Mouse (Mus musculus) small intestine, adult 10 weeks (tissue): Measurements from ENCODE around the gene Ankrd22. TPM values are rescaled to one million over a fixed set of nuclear protein-coding genes. Genes with fewer than 3 reads are reported as not detected.

Experiments
- polyA plus RNA-seq: library from polyadenylated mRNA; stranded (reverse); fragments of 350-450 nt; fragmentation: Illumina TruSeq; extraction: RNeasy Lipid Tissue Mini Kit (QIAGEN cat#74804); gene quantifications from one replicate; pipeline ENCODE4 v1.2.3, GENCODE M21; 2014; ENCODE audit warnings: low replicate concordance

Ankrd22 gene
- not detected for polyA plus RNA-seq

DNA sequence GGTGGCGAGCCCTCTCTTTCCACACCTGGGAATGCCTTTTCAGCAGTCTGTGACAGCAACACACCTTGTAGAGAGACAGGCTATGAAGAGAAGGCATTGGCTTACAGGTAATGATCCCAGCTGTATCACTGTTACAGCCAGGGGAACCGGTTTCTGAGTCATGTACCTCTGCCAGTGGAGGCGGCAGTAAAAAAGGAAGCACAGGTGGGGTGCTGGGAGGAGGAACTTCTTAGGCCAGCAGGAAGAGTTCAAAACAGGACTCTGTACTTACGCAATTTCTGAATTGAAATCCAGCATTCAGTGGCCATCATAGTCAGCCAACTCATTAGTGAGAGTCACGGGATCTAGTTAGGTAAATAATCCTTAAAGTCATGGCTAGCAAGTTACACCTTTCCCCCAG is at the start of gene Ankrd22:
Gene Ankrd22, minus strand, starts transcription at position 163 of the 400 bp plus-strand sequence.

DNA sequence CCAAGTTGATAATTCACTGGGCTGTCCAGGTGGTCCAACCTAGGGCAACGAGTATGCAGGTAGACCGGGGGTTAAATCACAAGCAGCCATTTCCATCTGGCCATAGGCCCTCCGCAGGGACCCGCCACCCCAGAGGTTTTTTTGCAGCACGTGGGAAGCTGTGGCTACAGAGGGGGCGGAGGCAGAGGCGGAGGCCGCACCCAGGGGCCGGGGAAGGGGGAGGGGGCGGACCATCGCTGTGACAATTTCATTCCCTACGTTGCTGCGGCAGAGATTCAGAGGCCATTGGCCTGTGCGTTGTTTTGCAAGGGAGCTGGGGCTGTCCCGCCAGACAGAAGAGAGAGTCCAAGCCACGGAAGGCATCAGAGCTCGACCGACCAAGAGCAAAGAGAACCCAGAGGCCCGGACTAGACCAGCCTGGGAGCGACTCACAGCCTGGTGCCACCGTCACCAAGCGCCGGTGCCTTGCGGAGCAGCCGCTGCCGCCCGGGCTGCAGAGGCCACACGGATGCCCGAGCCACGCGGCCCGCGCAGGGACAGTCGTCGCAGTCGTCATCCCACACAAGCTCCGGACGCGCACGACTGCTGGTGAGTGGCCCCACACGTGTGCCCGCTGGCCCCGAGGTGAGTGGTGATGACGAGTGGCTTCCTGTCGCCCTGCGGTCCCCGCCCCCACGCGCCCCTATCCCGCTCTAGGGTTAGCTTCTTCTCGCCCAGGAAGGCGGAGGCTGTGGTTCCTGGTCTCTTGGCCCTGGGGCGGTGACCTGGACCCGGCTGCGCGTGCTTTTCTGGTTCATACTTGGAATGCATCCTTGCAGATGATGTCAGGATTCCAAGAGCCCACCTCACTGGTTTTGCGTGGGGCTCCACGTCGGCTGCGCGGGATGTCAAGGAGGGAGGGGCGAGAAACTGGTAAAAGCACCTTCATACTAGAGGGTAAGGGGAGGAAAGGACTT is 26.4 kb upstream of the Ankrd22 start, which contains the start of gene Stambpl1:
Gene Stambpl1, plus strand, starts transcription at position 222 of the 956 bp plus-strand sequence.

DNA sequence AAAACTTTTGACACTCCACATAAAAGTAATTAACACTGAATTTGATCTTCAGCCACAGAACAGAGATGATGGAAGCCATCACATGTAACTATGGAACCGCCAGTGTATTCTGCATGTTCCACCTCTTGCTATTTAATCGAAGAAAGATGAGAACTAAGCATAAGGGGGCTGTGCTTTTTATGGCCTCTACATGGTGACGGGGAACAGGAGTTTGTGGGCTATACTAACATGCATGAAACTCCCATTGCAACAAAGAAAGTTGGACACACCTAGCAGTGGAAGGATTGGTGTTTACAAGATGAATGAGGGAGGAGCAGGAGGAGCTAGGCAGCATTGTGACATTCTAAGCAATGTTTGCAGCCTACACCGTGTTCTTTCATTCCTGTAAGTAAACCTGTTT is 65.2 kb downstream of the Ankrd22 start, which contains the start of gene Lipm:
Gene Lipm, plus strand, starts transcription at position 301 of the 400 bp plus-strand sequence.

Other genes starting within 250 kb of the Ankrd22 start
- gene Lipf, start 204.9 kb downstream of the Ankrd22 start, polyA plus RNA-seq, result not detected
- 0.33 TPM for gene Lipk, start 157.8 kb downstream of the Ankrd22 start, polyA plus RNA-seq
- not detected for gene Lipn, start 98.7 kb downstream of the Ankrd22 start, polyA plus RNA-seq
- gene Lipm, start 65.1 kb downstream of the Ankrd22 start, polyA plus RNA-seq, result not detected
- 16.1 TPM for gene Stambpl1, start 26.2 kb upstream of the Ankrd22 start, polyA plus RNA-seq
- 33.7 TPM for gene Acta2, start 89.5 kb upstream of the Ankrd22 start, polyA plus RNA-seq
- 95.6 TPM for gene Fas, start 124.6 kb upstream of the Ankrd22 start, polyA plus RNA-seq